Mouse (Mus musculus): ENCODE measurements around the gene Olfr707. TPM values are rescaled to one million over a fixed set of nuclear protein-coding genes. Genes with fewer than 3 reads are reported as not detected.
"Not testable (repeated sequence)": the region's sequence is repeated elsewhere in the genome, so short reads cannot be mapped to it uniquely, and the experiment has no call there.

Olfr707 gene
- not detected in 2 replicates for polyA plus RNA-seq (2015; fragmentation: Nextera tagmentation; extraction: Ambion mirVana)

DNA sequence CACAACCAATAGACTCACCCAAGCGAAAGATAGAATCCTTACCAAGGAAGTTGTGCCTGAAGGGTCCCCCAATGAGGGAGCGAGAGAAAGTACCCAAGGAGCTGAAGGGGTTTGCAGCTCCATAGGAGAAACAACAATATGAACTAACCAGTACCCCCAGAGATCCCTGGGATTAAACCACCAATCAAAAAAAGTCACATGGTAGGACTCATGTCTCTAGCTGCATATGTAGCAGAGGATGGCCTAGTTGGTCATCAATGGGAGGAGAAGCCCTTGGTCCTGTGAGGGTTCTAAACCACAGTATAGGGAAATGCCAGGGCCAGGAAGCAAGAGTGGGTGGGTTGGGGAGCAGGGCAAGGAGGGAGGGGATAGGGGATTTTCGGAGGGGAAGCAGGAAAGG lies at the start of gene Olfr707:
Gene Olfr707, minus strand, starts transcription at position 101 of the 400 bp plus-strand sequence.
- not testable (repeated sequence) for H3K36me3 ChIP-seq; H3K9me3 ChIP-seq; H3K27me3 ChIP-seq; H3K4me1 ChIP-seq; H3K4me2 ChIP-seq; H3K4me3 ChIP-seq; H3K9ac ChIP-seq; ATAC-seq (ENCODE audit: insufficient number of reproducible peaks, insufficient read depth, low FRiP score, low TSS enrichment, low read depth); H3K27ac ChIP-seq
- 76% methylated on average over 3 of the region's 3 CpGs for WGBS

DNA sequence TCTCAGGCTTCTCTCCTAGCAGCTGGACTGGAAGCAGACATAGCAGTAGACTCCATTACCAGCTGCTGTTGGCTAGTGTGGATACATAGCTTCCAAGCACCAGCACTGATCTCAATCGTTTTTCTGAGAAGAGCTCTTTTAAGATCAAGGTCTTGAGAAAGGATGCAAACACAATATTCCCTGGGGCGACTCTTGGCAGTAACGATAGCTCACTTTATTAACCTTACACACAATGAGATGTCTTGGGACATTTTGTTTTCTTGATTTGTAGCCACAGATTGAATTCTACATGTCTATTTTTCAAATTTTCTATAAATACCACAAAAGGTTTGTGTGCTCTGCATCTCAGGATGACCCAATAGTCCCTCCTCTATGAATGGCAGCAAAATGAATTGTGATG lies 47.2 kb upstream of the Olfr707 start, which contains the start of gene Olfr710:
Gene Olfr710, minus strand, starts transcription at position 101 of the 400 bp plus-strand sequence.
- H3K36me3 ChIP-seq, result no peaks in the 10 kb centered on the region
- H3K4me1 ChIP-seq, result no peaks in the 10 kb centered on the region
- no peaks in the 10 kb centered on the region for H3K9me3 ChIP-seq
- WGBS, result 79% methylated on average over 3 of the region's 3 CpGs
- ATAC-seq (ENCODE audit: insufficient number of reproducible peaks, insufficient read depth, low FRiP score, low TSS enrichment, low read depth), result no peak
- H3K4me2 ChIP-seq, result no peak within 1 kb of the TSS
- H3K9ac ChIP-seq, result no peak within 1 kb of the TSS
- no peaks in the 10 kb centered on the region for H3K27me3 ChIP-seq
- no peak within 1 kb of the TSS for H3K4me3 ChIP-seq
- no peak within 1 kb of the TSS for H3K27ac ChIP-seq

DNA sequence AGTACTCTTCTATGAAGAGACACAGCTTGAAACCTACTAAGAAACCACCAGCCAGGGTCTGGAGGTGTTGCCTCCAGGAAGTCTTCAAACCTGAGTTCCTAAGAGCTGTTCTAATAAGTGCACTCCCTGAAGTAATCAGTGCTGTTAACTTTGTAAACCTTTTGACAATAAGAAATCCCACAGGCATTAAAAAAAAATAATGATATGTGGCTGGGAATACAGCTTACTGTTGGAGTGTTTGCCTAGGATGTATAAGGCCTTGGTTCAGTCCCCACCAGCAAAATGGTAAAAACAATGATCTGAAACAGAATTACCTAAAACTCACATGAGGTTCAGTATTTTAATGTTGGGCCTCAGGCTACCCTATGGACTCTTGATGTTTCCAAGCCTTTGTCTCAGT lies 31.1 kb upstream of the Olfr707 start, which contains the start of gene Olfr709-ps1:
Gene Olfr709-ps1, minus strand, starts transcription at position 101 of the 400 bp plus-strand sequence.
- H3K27ac ChIP-seq, result no peak within 1 kb of the TSS
- no peak within 1 kb of the TSS for H3K4me2 ChIP-seq
- H3K9me3 ChIP-seq, result no peaks in the 10 kb centered on the region
- no peak within 1 kb of the TSS for H3K9ac ChIP-seq
- H3K36me3 ChIP-seq, result no peaks in the 10 kb centered on the region
- no peaks in the 10 kb centered on the region for H3K27me3 ChIP-seq
- H3K4me3 ChIP-seq, result no peak within 1 kb of the TSS
- no peaks in the 10 kb centered on the region for H3K4me1 ChIP-seq
- no peak for ATAC-seq (ENCODE audit: insufficient number of reproducible peaks, insufficient read depth, low FRiP score, low TSS enrichment, low read depth)

DNA sequence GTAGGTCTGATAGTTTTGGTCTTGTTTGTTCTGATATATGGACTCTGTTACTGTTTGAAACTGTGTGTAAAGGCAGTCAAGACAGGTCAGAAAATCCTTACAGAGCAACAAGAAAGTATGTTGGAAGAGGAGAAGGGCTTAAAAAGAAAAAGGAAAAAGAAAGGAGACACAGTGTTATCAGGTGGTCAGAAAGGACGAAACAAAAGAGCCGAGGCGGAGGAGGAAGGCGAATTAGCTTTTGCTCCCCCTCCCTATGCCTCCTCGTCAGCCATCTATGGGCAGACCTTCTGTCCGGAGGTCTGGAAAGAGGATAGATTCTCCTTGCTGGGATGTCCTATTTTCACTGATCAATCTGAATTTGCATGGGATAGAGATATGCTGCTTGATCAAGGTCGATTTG lies 19.9 kb upstream of the Olfr707 start:
- WGBS, result 87% methylated on average over 7 of the region's 7 CpGs
- H3K27me3 ChIP-seq; H3K4me2 ChIP-seq; H3K27ac ChIP-seq; ATAC-seq (ENCODE audit: insufficient number of reproducible peaks, insufficient read depth, low FRiP score, low TSS enrichment, low read depth); H3K9ac ChIP-seq; H3K4me3 ChIP-seq; H3K36me3 ChIP-seq; H3K9me3 ChIP-seq; H3K4me1 ChIP-seq: not testable (repeated sequence)

DNA sequence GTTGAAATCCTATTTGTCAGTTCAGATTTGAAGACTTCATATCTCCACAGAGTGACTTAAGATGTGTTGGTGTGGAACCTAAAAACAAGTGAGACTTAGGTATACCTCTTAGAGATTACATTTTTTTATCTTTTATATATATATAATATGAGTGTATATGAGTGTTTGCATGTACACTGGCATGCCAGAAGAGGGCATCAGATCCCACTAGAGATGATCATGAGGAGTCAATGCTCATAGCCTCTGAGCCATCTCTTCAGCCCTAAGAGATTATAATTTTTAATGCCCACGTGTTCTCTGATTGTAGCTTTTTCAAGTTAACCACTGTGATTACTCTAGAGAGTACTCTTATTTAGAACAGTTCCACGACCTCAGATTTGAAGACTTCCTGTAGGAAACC lies 6.6 kb upstream of the Olfr707 start, which contains the start of gene Olfr1532-ps1:
Gene Olfr1532-ps1, plus strand, starts transcription at position 326 of the 400 bp plus-strand sequence.
- no peak within 1 kb of the TSS for H3K4me3 ChIP-seq
- no peak within 1 kb of the TSS for H3K4me2 ChIP-seq
- no peak for ATAC-seq (ENCODE audit: insufficient number of reproducible peaks, insufficient read depth, low FRiP score, low TSS enrichment, low read depth)
- no peak within 1 kb of the TSS for H3K9ac ChIP-seq
- no peaks in the 10 kb centered on the region for H3K9me3 ChIP-seq
- H3K36me3 ChIP-seq, result no peaks in the 10 kb centered on the region
- no peaks in the 10 kb centered on the region for H3K27me3 ChIP-seq
- H3K4me1 ChIP-seq, result no peaks in the 10 kb centered on the region
- WGBS, result 57% methylated on average over 2 of the region's 2 CpGs
- no peak within 1 kb of the TSS for H3K27ac ChIP-seq

DNA sequence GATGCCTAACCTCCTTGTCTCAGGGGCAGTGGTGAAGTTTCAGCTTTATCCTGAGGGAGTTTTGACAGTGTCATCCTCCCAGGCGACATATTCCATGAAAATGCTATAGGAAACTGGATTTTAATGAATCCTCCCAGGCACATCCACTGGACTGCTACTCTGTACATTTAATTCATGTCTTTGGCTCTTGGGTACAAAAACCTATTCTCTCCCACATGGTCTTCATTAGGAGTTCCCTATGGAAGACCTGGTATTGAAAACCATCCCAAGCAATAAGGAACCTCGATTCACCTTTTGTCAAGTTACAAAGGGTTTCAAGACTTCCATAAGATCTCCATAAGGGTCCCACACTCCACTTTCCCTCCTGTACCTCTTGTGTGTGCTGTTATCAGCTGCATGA lies 13.0 kb downstream of the Olfr707 start, which contains the start of gene Olfr706:
Gene Olfr706, minus strand, starts transcription at position 101 of the 400 bp plus-strand sequence.
- Histone ChIP-seq H3K9ac (no peak within 1 kb of the TSS), H3K36me3 (no peaks in the 10 kb centered on the region), H3K9me3 (no peaks in the 10 kb centered on the region), H3K4me2 (no peak within 1 kb of the TSS), H3K27ac (no peak within 1 kb of the TSS), H3K4me3 (no peak within 1 kb of the TSS), H3K4me1 (no peaks in the 10 kb centered on the region), H3K27me3 (no peaks in the 10 kb centered on the region)
- ATAC-seq (ENCODE audit: insufficient number of reproducible peaks, insufficient read depth, low FRiP score, low TSS enrichment, low read depth), result no peak
- 80% methylated on average over 2 of the region's 2 CpGs for WGBS

DNA sequence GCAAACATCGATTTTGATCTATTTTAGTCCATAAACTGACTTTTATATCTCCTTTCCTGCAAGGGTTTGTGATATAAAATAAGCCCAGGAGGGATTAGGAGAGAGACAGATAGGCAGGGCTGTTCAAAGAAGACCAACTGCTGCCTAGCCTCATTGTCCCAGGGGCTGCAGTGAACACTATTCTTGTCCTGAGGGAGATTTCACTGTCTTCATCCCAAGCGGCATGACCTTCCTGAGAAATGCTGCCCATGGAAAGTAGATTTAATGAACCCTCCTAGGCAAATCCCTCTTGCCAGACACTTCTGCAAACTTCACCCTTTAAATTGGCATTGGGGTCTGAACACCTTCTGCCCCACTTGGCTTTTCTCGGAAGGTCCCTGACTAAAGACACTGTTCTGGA lies 24.2 kb downstream of the Olfr707 start, which contains the start of gene Olfr705:
Gene Olfr705, minus strand, starts transcription at position 101 of the 400 bp plus-strand sequence.
- ATAC-seq (ENCODE audit: insufficient number of reproducible peaks, insufficient read depth, low FRiP score, low TSS enrichment, low read depth), result no peak
- H3K4me1 ChIP-seq, result no peaks in the 10 kb centered on the region
- H3K4me3 ChIP-seq, result no peak within 1 kb of the TSS
- no peak within 1 kb of the TSS for H3K4me2 ChIP-seq
- H3K27ac ChIP-seq, result no peak within 1 kb of the TSS
- no peaks in the 10 kb centered on the region for H3K36me3 ChIP-seq
- WGBS, result 80% methylated on average over 3 of the region's 3 CpGs
- no peak within 1 kb of the TSS for H3K9ac ChIP-seq
- H3K9me3 ChIP-seq, result no peaks in the 10 kb centered on the region
- no peaks in the 10 kb centered on the region for H3K27me3 ChIP-seq

DNA sequence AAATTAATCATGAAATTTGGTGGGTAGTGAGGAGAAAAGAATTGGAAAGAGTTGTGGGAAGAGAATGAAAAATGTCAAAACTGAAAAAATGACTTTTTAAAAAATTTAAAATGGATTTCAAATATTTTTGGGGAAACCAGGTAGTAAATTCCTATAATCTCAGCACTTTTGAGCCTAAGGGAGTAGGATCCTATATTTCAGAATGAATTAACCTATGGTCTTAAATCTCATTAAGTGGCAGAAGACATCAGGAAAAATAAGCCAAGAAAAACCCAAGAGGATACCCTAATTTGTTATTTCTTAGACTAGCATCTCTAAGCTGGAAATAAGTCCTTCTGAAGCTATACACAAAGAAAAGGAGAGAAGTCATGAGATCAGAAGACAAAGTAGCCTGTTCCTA lies 38.2 kb downstream of the Olfr707 start, which contains the start of gene Olfr704:
Gene Olfr704, plus strand, starts transcription at position 301 of the 400 bp plus-strand sequence.
- no peak within 1 kb of the TSS for H3K4me2 ChIP-seq
- no peaks in the 10 kb centered on the region for H3K27me3 ChIP-seq
- H3K27ac ChIP-seq, result no peak within 1 kb of the TSS
- H3K4me3 ChIP-seq, result no peak within 1 kb of the TSS
- H3K36me3 ChIP-seq, result no peaks in the 10 kb centered on the region
- no peaks in the 10 kb centered on the region for H3K9me3 ChIP-seq
- no peak within 1 kb of the TSS for H3K9ac ChIP-seq
- H3K4me1 ChIP-seq, result no peaks in the 10 kb centered on the region
- no peak for ATAC-seq (ENCODE audit: insufficient number of reproducible peaks, insufficient read depth, low FRiP score, low TSS enrichment, low read depth)

DNA sequence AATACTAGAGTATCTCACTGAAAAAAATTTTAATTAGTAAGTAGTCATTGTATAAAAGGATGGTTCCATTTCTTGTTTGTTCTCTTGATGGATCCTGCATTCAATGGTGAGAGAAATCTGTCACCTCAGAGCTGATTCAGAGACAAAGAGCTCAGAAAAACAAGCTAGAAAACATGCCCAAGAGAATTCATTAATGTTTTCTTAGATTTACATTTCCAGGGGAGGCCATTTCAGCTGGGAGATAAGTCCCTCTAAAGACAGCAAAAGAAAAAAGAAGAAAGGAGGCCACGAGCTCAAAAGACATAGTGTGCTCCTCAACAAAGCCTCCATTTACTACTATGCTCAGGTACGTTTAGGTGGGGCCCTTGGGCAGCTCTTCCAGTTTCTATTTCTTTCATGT lies 58.0 kb downstream of the Olfr707 start, which contains the start of gene Olfr703:
Gene Olfr703, plus strand, starts transcription at position 301 of the 400 bp plus-strand sequence.
- Histone ChIP-seq H3K9me3 (no peaks in the 10 kb centered on the region), H3K9ac (no peak within 1 kb of the TSS), H3K27ac (no peak within 1 kb of the TSS), H3K36me3 (no peaks in the 10 kb centered on the region), H3K4me2 (no peak within 1 kb of the TSS), H3K27me3 (no peaks in the 10 kb centered on the region), H3K4me1 (no peaks in the 10 kb centered on the region), H3K4me3 (no peak within 1 kb of the TSS)
- no peak for ATAC-seq (ENCODE audit: insufficient number of reproducible peaks, insufficient read depth, low FRiP score, low TSS enrichment, low read depth)
- WGBS, result 58% methylated on average over 2 of the region's 2 CpGs

Other genes starting within 250 kb of the Olfr707 start
- gene Olfr693, start 220.7 kb downstream of the Olfr707 start, polyA plus RNA-seq (2015; fragmentation: Nextera tagmentation; extraction: Ambion mirVana), result not detected in 2 replicates
- gene Olfr694, start 209.4 kb downstream of the Olfr707 start, polyA plus RNA-seq (2015; fragmentation: Nextera tagmentation; extraction: Ambion mirVana), result not detected in 2 replicates
- not detected in 2 replicates for gene Olfr695, start 184.8 kb downstream of the Olfr707 start, polyA plus RNA-seq (2015; fragmentation: Nextera tagmentation; extraction: Ambion mirVana)
- not detected in 2 replicates for gene Olfr697, start 158.8 kb downstream of the Olfr707 start, polyA plus RNA-seq (2015; fragmentation: Nextera tagmentation; extraction: Ambion mirVana)
- not detected in 2 replicates for gene Olfr698, start 145.8 kb downstream of the Olfr707 start, polyA plus RNA-seq (2015; fragmentation: Nextera tagmentation; extraction: Ambion mirVana)
- not detected in 2 replicates for gene Olfr699, start 108.0 kb downstream of the Olfr707 start, polyA plus RNA-seq (2015; fragmentation: Nextera tagmentation; extraction: Ambion mirVana)
- gene Olfr700, start 92.4 kb downstream of the Olfr707 start, polyA plus RNA-seq (2015; fragmentation: Nextera tagmentation; extraction: Ambion mirVana), result not detected in 2 replicates
- gene Olfr701, start 87.1 kb downstream of the Olfr707 start, polyA plus RNA-seq (2015; fragmentation: Nextera tagmentation; extraction: Ambion mirVana), result not detected in 2 replicates
- not detected in 2 replicates for gene Olfr702, start 67.3 kb downstream of the Olfr707 start, polyA plus RNA-seq (2015; fragmentation: Nextera tagmentation; extraction: Ambion mirVana)
- not detected in 2 replicates for gene Olfr703, start 57.9 kb downstream of the Olfr707 start, polyA plus RNA-seq (2015; fragmentation: Nextera tagmentation; extraction: Ambion mirVana)
- not detected in 2 replicates for gene Olfr704, start 38.1 kb downstream of the Olfr707 start, polyA plus RNA-seq (2015; fragmentation: Nextera tagmentation; extraction: Ambion mirVana)
- gene Olfr705, start 24.4 kb downstream of the Olfr707 start, polyA plus RNA-seq (2015; fragmentation: Nextera tagmentation; extraction: Ambion mirVana), result not detected in 2 replicates
- gene Olfr706, start 13.1 kb downstream of the Olfr707 start, polyA plus RNA-seq (2015; fragmentation: Nextera tagmentation; extraction: Ambion mirVana), result not detected in 2 replicates
- gene Olfr1532-ps1, start 6.8 kb upstream of the Olfr707 start, polyA plus RNA-seq (2015; fragmentation: Nextera tagmentation; extraction: Ambion mirVana), result not detected in 2 replicates
- not detected in 2 replicates for gene Olfr709-ps1, start 31.0 kb upstream of the Olfr707 start, polyA plus RNA-seq (2015; fragmentation: Nextera tagmentation; extraction: Ambion mirVana)
- gene Olfr710, start 47.1 kb upstream of the Olfr707 start, polyA plus RNA-seq (2015; fragmentation: Nextera tagmentation; extraction: Ambion mirVana), result not detected in 2 replicates
- gene Olfr6, start 62.7 kb upstream of the Olfr707 start, polyA plus RNA-seq (2015; fragmentation: Nextera tagmentation; extraction: Ambion mirVana), result not detected in 2 replicates
- gene Olfr711, start 74.2 kb upstream of the Olfr707 start, polyA plus RNA-seq (2015; fragmentation: Nextera tagmentation; extraction: Ambion mirVana), result not detected in 2 replicates
- not detected in 2 replicates for gene Olfr2, start 104.8 kb upstream of the Olfr707 start, polyA plus RNA-seq (2015; fragmentation: Nextera tagmentation; extraction: Ambion mirVana)
- not detected in 2 replicates for gene Olfr713, start 129.9 kb upstream of the Olfr707 start, polyA plus RNA-seq (2015; fragmentation: Nextera tagmentation; extraction: Ambion mirVana)
- not detected in 2 replicates for gene Olfr714, start 169.7 kb upstream of the Olfr707 start, polyA plus RNA-seq (2015; fragmentation: Nextera tagmentation; extraction: Ambion mirVana)
- not detected in 2 replicates for gene Olfr17, start 192.0 kb upstream of the Olfr707 start, polyA plus RNA-seq (2015; fragmentation: Nextera tagmentation; extraction: Ambion mirVana)
- not detected in 2 replicates for gene Olfr715b, start 209.1 kb upstream of the Olfr707 start, polyA plus RNA-seq (2015; fragmentation: Nextera tagmentation; extraction: Ambion mirVana)
- gene Olfr715, start 229.8 kb upstream of the Olfr707 start, polyA plus RNA-seq (2015; fragmentation: Nextera tagmentation; extraction: Ambion mirVana), result not detected in 2 replicates
- gene Olfr716, start 237.1 kb upstream of the Olfr707 start, polyA plus RNA-seq (2015; fragmentation: Nextera tagmentation; extraction: Ambion mirVana), result not detected in 2 replicates

All from embryonic facial prominence, embryonic 13.5 days (tissue).